Mouse (Mus musculus) forelimb bud, embryonic 11.5 days (tissue): ENCODE results near the gene Prkg1.
"Not testable (repeated sequence)": the region's sequence is repeated elsewhere in the genome, so short reads cannot be mapped to it uniquely, and the experiment has no call there.

Experiments
- DNase-seq: peaks from one replicate; pipeline ENCODE4 v3.0.0-alpha.2; 2012; ENCODE audit warnings: low read depth, low spot score

The Prkg1 gene

DNA sequence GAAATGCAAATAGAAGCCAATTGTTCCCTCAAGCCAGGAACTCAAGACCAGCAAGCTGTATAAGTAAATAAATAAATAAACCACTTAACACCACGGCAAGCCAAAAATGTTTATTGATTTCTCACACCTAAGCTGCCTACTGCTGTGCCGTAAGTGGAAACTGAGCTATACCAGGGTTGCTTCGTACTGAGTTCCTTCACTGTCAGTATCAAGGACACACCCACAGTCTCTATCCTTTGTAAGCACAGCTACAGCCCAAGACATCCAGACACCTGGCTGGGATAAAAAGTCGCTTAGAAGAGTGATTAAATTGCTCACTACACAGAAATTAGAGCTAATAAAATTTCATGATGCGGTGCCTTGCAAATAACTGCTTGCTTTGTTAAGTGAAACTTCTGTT lies 434.9 kb downstream of the Prkg1 start:
- no peak for DNase-seq

DNA sequence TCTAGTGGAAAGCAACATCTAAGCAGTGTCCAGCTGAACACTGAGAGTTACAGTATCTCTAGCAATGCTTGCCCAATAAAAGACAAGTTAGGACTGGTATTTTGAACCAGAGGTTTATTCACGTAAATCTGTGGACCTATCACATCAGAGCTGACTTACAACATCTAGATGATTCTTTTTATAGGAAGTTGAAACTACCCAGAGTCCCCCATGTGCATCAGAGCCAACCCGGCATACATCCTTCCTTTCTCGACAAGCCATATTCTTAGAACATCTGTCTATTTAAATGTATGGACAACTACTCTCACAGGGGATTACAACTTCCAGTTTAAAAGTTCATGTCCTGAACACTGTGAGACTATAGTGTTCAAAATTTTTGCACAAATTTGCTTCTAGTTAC lies 460.1 kb downstream of the Prkg1 start:
- no peak for DNase-seq

- peak; percentile 20 for DNase-seq
Measured at GRCm38 (mm10) chr19:31291231-31291630, 473.6 kb downstream of the Prkg1 start.

- peak; percentile 51 for DNase-seq
Measured at GRCm38 (mm10) chr19:31284581-31284980, 480.3 kb downstream of the Prkg1 start.

DNA sequence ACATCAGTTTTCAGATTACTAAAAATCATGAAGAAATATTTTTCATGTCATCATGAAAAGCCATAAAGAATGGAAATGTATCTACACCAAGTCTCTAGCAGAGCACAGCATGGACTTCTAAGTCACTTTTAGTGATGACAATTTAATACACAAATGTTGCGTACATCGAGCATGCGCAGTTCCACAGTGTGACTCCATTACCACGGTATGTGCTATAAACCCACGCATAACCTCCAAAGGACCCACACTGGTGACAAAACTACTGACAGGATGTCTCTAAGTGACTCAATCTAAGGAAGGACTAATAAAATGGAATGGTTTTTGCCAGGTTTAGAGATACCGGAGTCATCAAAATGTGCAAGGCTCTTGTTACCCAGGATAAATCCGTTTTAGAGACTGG lies 480.7 kb downstream of the Prkg1 start:
- DNase-seq: no peak

DNA sequence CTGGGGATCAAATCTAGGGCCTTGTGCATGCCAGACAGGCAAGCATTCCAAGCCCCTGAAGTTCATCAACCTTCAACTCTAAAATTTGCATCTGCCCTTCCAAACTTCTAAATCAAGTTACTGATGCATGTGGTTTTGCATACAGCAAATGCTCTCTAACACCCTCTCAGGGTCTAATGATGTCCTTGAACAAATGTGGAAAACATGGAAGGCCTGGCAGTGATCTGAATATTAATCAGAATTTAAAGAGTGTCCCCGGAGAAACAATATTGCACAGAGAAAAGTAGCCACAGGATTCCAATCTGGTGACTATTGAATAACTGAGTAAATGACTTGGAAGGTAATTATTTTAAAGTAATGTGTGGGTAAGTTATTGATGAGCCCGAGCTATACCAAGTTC lies 481.2 kb downstream of the Prkg1 start:
- no peak for DNase-seq

DNA sequence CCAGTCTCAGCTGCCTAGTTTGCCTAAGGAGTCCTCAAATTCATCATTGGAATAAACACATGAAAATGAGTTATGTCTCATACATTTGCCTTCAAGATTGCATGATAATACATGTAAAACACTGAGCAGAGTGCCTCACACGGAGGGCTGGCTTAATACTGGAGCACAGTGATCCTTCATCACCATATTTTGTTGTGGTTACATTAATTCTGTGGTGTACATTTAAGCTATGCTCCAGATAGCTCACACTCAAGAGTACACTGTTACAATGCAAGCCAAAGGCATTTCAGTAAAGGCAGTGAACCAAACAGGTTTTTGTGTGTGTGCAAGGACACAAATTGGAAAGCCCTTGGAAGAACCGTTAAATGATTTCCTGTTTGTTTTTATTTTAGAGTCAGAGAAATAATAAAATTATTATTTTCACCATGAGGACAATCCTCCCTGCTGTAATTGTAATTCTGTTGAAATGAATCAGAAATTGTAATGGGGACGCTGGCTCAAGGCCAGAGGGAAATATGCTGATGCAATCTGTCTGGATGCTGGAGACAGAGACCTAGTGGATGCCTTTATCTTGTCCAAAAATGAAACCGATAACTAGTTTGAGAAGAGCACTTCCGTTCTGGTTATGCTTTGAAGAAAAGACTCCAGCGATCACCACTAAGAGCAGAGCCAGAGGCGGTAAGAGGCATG lies 484.9 kb downstream of the Prkg1 start:
- DNase-seq: no peak

DNA sequence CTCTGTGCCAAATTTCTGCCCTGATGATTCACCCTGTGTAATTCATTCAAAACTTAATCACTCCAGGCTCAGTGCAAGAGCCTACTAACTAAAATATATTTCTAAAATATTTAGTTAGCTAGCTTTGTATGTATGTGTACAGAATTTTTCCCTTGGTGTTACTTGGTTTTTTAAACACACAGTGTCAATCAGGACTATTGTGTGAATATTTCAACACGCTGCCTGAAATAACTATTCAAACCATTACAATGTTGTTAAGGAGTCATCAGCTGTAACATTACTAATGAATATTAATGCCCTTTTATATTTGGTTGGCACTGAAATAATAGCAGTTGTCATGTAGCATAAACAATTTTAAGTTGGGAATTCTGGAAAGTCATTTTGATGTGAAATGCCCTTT lies 502.4 kb downstream of the Prkg1 start:
- DNase-seq: no peak

GRCm38 (mm10) chr19:31260494-31260893 lies 504.3 kb downstream of the Prkg1 start:
- no peak for DNase-seq

GRCm38 (mm10) chr19:31255780-31256179 lies 509.1 kb downstream of the Prkg1 start:
- DNase-seq: no peak

DNA sequence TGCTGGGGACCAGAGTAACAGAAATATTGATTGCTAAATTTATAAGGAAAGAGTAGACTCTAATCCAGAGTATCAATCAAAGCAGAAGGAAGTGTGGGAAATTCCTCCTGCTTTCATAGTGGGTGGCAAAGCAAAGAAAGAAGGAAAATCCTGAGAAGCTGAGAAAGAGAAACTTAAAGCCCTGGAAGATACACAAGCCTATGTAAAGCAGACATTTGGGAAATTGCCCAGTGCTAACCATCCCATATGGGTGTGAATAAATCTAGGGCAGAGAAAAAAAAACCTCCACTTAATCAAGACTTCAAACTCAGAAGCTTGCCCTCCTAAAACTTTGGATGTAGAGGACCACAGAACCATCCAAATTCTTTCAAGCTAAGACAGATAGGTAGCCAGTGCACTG lies 532.4 kb downstream of the Prkg1 start:
- DNase-seq: no peak

DNA sequence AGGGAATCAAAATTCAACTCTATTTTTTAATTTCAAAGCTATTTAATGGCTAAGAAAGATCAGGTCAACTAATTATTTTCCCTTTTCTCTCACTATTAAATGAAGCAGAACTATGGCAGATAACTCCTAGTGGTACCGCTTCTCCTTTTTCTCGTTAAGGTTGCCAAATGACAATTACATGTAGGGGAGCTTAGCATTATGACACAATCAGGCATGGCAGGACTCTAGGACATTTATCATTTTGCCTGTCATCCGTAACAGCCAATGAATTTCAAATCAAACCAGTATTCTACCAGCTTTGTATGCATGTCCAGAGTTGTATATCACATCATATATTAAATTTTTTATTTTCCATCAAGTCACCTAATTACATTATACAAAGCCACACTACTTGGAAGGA lies 536.4 kb downstream of the Prkg1 start:
- DNase-seq: no peak

DNA sequence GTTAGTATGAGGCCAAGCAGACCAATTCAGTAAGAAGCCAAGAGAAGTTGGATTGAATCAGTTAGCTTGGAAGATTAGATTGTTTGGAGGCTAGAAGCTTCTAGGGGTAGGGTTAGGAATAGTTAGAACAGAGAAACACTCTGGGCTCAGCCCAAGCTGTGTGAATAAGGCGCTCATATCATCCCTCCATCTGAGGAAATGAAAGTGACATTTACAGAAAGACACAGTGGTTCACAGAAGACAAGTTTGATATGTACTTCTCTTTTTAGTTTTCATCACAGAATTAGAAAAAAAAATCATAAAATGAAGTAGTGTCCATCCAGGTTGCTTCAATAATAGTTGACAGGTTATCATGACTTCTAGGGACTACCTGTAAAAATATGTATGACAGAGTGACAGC lies 541.4 kb downstream of the Prkg1 start:
- DNase-seq: no peak

DNA sequence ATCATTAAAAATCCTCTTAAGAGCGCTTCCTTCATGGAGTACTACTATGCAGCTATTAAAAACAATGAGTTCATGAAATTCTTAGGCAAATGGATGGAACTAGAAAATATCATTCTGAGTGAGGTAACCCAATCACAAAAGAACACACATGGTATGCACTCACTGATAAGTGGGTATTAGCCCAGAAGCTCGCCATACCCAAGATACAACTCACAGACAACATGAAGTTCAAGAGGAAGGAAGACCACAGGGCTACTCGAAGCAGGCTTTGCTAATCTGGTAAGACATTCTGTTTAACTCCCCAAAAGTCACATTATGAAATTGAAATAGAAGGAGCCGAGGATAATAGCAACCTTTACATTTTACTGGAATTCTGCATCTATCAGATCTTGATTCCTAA lies 545.6 kb downstream of the Prkg1 start:
- not testable (repeated sequence) for DNase-seq

DNA sequence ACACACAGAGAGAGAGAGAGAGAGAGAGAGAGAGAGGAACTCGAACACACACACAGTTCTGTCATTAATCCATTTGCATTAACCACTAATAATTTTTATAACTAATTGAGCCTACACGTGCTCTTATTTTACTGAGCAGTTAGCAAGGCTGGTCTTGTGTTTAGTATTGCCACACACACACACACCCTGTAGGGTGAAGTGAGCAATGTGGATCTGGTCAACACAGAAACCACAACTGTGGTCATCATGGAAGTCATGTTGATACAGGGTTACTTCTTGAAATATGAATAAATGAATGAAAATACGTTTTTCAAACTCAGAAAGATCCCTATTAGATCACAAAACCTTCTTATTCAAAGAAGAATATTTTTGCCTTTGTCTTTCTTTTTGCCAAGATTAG lies 554.0 kb downstream of the Prkg1 start:
- DNase-seq: no peak

DNA sequence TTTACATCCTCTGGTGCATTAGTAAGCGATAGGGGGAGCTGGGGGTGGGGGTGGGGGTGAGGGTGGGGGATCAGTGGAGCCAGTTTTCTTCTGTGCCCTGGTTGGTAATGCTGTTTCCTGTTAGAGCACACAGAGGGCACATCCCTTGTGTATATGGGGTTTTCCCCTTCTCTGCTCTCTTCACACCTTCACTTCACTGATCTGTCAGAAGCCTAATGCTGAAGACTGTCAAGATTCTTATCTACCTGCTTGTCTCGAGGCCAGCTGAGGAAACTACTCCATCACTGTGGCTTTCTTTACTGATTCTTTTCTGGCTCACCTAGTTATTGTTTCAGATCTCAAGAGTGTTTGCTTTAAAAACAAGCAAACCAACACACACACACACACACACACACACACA lies 554.4 kb downstream of the Prkg1 start:
- no peak for DNase-seq

DNA sequence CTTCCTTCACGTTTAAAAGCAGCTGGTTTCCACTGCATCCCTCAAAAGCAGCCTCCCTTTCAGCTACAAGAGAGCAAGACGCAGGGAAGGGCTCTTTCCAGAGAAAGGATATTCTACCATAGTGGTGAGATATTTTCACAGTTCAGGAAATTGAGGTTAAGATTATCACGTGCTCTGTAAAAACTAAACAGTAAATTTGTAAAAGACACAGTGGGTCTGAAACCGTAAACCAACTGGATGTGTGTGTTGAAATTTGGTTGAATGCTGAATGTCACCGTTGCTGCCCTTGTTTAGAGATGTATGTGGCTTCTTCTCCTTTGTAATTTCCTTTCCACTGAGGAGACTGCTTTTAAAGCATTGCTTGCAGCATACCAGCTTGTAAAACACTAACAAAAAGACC lies 565.2 kb downstream of the Prkg1 start:
- no peak for DNase-seq

DNA sequence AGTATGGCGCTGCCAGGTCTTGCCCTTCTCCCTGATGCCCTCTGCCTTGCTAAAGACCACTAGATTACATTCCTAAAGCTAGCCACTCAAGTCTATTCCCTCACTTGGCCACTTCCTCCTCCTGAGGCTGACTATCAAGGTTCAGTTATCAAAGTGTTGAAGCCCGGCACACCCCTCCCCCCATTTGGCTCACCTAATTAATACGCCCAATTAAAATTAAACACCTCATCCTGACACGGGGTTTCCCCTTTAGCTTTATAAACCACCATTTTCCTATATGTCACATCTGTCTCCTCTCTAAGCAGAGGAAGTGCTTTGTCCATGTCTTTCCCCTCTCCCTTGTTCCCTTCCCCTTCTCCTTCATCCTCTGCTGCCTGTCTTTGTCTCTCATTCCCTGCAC lies 566.4 kb downstream of the Prkg1 start:
- DNase-seq: no peak

DNA sequence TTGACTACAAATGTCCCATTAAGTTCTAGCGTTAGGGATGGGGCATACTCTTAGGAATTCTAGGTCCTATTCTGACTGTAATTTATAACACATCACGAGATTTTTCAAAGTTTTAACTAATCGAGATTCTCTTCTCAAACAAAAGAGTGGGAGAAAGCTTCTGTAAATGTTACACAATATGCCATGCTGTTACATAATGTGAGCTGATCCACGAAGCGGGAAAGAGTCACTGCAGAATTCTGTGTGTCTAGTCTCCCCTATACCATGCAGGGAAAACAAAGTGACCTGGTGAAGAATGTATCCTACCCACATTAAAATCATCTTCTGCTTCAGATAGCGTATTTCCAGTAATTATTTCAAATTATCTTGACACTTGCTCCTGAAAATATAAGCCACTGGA lies 567.8 kb downstream of the Prkg1 start:
- no peak for DNase-seq

GRCm38 (mm10) chr19:31188559-31189218 lies 576.1 kb downstream of the Prkg1 start:
- no peak for DNase-seq

DNA sequence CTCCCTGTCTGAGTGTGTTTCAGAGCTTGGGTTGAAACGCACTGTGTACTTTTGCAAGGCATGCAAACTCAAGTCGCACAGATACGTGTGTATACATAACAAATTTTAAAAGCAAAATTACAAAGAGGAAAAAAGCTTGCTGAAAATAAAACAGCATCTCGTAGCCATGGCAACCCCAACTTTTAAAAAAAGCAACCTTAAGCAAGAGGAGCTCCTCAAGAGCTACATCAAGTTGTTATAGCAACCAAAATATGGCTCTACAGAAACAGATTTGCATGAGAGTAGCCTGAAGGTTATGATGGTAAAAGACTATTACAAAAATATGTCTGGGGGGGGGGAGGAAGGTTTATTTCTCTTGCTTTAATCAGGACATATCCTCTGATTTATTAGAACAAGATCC lies 584.1 kb downstream of the Prkg1 start:
- DNase-seq: no peak

DNA sequence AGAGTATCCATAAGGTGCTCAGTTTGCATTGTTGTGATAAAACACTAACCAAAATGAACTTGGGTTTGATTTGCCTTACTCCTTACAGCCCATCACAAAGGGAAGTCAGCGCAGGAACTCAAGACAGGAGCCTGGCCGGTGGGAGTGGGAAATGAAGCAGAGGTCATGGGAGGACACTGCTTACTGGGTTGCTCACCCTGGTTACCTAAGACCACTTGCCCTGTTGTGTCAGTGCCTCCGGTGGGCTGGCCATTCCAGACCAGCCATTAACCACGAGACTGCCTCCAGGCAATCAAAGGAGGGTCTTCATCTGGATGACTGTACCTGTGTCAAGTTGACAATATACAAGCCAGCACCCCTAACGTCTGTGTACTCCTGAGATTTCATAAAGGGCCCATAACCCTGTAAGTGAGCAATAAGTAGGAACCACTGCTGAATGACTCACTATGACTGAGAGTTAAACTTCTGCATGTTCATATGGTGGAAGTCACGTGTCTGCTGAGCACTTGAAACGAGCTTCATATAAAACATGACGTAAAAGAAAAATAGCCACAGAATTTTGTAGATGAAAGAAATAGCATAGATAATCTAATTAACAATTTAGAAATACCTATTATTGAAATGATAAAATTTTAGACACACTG lies 587.4 kb downstream of the Prkg1 start:
- no peak for DNase-seq

DNA sequence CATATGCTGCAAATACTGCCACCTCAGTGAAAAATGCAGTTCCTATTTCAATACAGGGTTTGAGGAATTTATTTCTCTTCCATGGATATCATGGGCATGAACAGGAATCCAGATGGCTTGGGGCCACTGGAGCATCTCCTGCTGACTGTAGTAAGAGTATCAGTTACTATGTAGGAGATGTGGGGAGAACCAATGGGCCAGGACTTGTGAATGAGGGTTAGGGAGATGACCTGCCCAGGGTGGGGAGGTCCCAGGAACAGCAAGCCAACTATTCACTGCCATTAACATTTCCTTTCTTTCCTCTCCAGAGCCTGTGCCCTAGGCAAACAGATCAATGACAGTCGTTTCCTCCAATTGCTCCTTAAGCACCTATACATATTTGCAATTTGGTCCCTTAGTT lies 593.8 kb downstream of the Prkg1 start:
- DNase-seq: no peak
